Comparison of ENCODE assay signal across 8 mouse cellular contexts in the genomic region with DNA sequence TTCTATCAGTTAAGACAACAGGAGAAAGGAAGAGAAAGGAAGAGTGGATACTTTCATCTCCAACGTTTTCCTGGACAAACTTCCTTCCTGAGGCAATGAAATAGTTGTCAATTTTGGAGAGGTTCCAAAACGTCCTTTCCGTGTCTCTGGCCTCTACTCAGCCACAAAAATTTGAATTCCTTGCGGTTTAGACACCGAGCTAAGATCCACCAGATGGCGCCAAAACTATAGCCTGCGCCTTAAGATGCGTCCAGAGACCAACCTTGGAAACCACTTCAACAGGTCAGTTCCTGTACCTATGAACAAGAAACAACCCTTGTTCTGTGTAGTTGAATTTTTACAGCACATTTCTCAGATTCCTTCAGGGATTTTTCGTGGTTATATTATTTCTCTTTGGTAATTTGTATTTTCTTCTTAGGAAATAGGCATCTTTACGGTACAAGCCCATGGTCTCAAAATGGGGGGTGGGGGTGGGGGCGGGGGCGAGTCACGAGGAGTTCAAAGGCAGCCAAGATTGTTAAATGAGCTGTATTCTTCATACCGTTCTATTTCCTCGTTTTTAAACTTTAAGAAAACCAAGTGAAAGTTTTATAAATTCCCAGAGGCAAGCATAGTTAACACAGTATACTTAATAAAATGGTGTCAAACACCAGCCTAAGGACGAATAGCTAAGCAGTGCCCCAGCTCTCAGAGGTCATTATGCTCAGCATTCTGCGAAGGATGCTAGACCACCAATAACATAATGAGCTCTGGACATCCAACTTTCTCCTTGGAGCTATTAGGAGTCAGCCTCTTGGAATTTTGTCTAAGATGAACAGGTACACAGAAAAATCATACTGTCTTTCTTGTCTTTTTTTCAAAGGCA.
A peak's percentile ranks its signal among the peaks of the same experiment; 100 is the strongest.
DNase-seq lines count a peak whose midpoint lies in the region; TF ChIP-seq lines count a peak whose summit lies in the region.

No protein-coding gene starts in this region.

- no peak overlapping the region for H3K27ac ChIP-seq in heart, embryonic 10.5 days
- no peak overlapping the region for H3K27ac ChIP-seq in limb, embryonic 10.5 days

- WGBS in heart, embryonic 10.5 days, result 35% methylated on average over 17 of the region's 17 CpGs
- WGBS in limb, embryonic 10.5 days, result 40% methylated on average over 17 of the region's 17 CpGs

- H3ac ChIP-seq in myocyte (ENCODE audit: control insufficient read depth, insufficient read length), result no peak overlapping the region

- H3K79me2 ChIP-seq in myocyte (ENCODE audit: control insufficient read depth, insufficient read depth), result no peaks in the 10 kb centered on the region

- H3K27me3 ChIP-seq in heart, embryonic 10.5 days (ENCODE audit: insufficient read depth, poor library complexity, severe bottlenecking), result no peaks in the 10 kb centered on the region
- no peaks in the 10 kb centered on the region for H3K27me3 ChIP-seq in limb, embryonic 10.5 days (ENCODE audit: low read depth, poor library complexity, severe bottlenecking)
- no peaks in the 10 kb centered on the region for H3K27me3 ChIP-seq in myocyte (ENCODE audit: control insufficient read depth, insufficient read depth, insufficient read length)

- peak overlapping the region; percentile 53 for H3K4me2 ChIP-seq in myocyte (ENCODE audit: low read depth)

- no peaks in the 10 kb centered on the region for H3K9me3 ChIP-seq in heart, embryonic 10.5 days
- no peaks in the 10 kb centered on the region for H3K9me3 ChIP-seq in limb, embryonic 10.5 days (replicated peaks)

- TF ChIP-seq POLR2A in myocyte (IDR thresholded peaks at IDR 0.05; ENCODE audit: insufficient read length, low read depth), result no peak

- H3K36me3 ChIP-seq in heart, embryonic 10.5 days, result no peaks in the 10 kb centered on the region
- H3K36me3 ChIP-seq in limb, embryonic 10.5 days, result no peaks in the 10 kb centered on the region
- no peaks in the 10 kb centered on the region for H3K36me3 ChIP-seq in myocyte (ENCODE audit: control insufficient read depth, insufficient read depth)

- DNase-seq in heart, adult 8-10 months (ENCODE audit: low spot score), result peak; percentile 67
- no peak for DNase-seq in heart, embryonic 10.5 days (ENCODE audit: low spot score)
- DNase-seq in embryo, embryonic 10 days (ENCODE audit: low spot score), result peak; percentile 88
- peak; percentile 14 for DNase-seq in gastrocnemius, postnatal 25 days
- DNase-seq in kidney, adult 8-10 months, result peak; percentile 50 to 71
- DNase-seq in limb, embryonic 10.5 days (ENCODE audit: low spot score), result peak; percentile 76
- DNase-seq in thymus, postnatal 14 days, result peak; percentile 7

- H3K4me3 ChIP-seq in heart, embryonic 10.5 days, result no peak overlapping the region
- no peak overlapping the region for H3K4me3 ChIP-seq in limb, embryonic 10.5 days
- no peak overlapping the region for H3K4me3 ChIP-seq in myocyte

- H3K4me1 ChIP-seq in heart, embryonic 10.5 days, result no peaks in the 10 kb centered on the region
- H3K4me1 ChIP-seq in limb, embryonic 10.5 days, result no peaks in the 10 kb centered on the region

TF ChIP-seq in myocyte, 11 proteins besides CTCF, POLR2A, EP300 and RAD21:
- TF ChIP-seq SRF (IDR thresholded peaks at IDR 0.05; ENCODE audit: control insufficient read depth, insufficient read length, low read depth), result no peak
TF ChIP-seq in myocyte: peak in this region for 0.
